Mouse (Mus musculus) hematopoietic stem cell, adult 5-6 weeks (primary cell): ENCODE results near the gene Lpp. TPM values are rescaled to one million over a fixed set of nuclear protein-coding genes. Genes with fewer than 3 reads are reported as not detected.

Experiments used
- ATAC-seq, 2 experiments: fragments of 125-278 bp in 1 of 2; replicated peaks in 1 of 2; 2 replicates each; pipeline ENCODE4 v1.8.0; 2016 to 2017; ENCODE audit warnings: inconsistent platforms in 2 of 2, mild to moderate bottlenecking in 2 of 2, moderate number of reproducible peaks in 2 of 2, low read depth in 1 of 2, moderate TSS enrichment in 1 of 2; ENCODE audit not compliant: low FRiP score in 2 of 2, poor library complexity in 2 of 2, severe bottlenecking in 2 of 2, insufficient read depth in 1 of 2, low TSS enrichment in 1 of 2
- total RNA-seq: library from RNA; stranded (forward); fragments of 172-1452, 232-1000 nt; gene quantifications from 2 replicates; pipeline ENCODE4 v1.2.3, GENCODE M21; 2017

Lpp gene
- 10.6 and 12.2 TPM in 2 replicates for total RNA-seq

- ATAC-seq = peak; percentile 57 to 68
Observed at GRCm38 (mm10) chr16:24392651-24393555, at the start of gene Lpp. TSS of gene Lpp (plus strand) at chr16:24393507.

DNA sequence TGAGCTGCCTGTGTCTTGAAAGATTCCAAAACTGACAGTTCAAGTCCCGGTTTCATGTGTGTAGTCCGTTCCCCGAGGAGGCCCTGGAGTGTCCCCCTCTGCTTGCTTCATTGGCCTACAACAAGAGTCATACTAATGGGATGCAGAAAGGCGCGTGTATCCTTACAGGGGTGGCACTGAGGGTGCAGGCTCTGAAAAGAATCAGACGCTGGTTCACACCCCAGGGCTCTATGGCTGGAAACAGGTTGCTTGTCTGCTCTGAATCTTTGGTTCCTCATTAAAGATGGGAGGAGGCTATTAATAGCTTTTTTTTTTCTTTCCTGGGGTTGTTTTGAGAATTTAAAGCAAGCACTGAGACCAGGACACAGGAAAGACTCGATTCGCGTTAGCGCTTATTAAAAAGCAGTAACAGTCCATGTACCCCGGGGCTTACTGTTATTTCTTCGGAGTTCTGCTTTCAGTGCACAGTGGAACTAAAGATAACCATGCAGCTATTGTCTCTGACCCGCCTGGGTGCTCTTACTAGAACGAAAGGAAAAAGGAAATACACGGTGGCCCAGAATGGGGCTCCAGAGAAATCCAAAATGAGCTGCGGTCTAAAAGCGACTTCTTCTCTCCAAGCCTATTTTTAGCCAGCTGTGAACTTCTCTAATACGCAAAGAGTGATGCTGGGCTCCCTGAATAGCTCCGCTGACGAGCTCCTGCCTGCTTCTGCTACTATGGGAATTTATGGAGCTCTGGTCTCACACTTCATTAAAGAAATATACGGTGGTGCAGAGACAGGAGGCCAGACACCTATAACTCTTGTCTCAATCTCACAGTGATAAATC is 45.5 kb upstream of the Lpp start:
- peak; percentile 64 to 76 for ATAC-seq

GRCm38 (mm10) chr16:24350306-24350705 is 43.0 kb upstream of the Lpp start:
- no peak for ATAC-seq

- no peak for ATAC-seq
Observed at GRCm38 (mm10) chr16:24350751-24351150, 42.6 kb upstream of the Lpp start.

DNA sequence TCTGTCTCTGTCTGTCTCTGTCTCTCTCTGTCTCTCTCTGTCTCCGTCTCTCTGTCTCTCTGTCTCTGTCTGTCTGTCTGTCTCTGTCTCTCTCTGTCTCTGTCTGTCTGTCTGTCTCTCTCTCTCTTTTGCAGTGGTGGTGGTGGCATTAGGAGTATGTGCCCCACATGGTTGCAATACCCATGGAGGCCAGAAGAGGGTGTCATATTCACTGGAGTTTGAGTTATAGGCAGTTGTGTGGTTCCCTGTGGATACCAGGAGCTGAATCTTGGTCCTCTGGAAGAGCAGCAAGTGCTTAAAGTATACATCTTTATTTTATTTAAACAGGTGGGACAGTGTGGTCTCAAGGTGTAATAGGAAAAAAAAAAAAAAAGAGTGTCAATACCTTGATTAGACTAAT is 41.5 kb upstream of the Lpp start:
- no peak for ATAC-seq

- no peak for ATAC-seq
Observed at GRCm38 (mm10) chr16:24353816-24354215, 39.5 kb upstream of the Lpp start.

DNA sequence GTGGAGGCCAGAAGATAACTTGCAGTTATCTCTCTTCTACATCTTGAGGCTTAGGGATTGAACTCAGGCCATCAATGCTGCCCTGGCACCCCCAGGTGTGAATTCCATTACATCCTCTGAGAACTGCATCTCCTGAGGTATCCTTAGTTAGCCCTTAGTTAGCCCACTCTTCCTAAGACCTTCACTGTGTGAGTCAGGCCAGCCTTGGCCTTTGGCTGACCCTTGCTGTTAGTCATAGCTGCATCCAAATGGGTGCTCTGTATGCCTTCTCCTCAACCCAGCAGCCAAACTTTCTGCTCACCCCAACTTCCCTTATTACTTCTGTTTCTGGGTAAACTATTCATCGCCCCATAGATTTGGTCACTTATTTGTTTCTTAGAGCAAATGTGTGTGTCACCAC is 31.6 kb upstream of the Lpp start:
- no peak for ATAC-seq

DNA sequence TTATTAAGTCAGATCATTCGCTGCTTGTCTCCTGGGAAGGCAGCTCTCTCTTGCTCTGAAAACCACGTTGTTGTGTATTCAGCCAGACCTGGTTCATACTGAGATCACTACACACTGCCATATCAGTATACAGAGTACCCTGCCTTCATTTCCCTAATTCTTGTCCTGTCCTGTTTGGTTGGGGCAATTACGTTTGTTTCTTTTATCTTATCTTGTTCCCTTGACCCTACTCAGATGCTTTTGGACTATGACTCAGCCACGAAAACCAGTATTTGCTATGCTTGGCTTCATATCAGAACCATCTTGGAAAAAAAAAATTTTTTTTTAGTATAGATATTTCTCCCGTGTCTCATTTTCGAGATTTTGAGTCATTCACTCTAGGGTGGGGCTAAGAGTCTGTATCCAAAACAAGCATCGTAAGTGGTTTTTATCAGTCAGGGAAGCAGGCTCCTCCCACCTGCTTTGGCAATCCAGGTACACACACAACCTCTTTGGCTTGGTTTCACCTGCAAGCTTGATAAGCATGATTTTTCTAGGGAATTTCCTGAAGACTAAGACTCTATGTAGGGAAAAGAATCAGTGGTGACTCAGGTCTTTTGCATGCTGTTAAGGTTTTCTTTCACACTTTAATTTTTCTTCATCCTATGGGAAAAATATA is 29.1 kb upstream of the Lpp start:
- no peak for ATAC-seq

GRCm38 (mm10) chr16:24365900-24366299 is 27.4 kb upstream of the Lpp start:
- no peak for ATAC-seq

- ATAC-seq = no peak
Observed at GRCm38 (mm10) chr16:24367071-24367470, 26.2 kb upstream of the Lpp start.

GRCm38 (mm10) chr16:24367506-24367905 is 25.8 kb upstream of the Lpp start:
- ATAC-seq = no peak

GRCm38 (mm10) chr16:24376478-24376877 is 16.8 kb upstream of the Lpp start:
- no peak for ATAC-seq

DNA sequence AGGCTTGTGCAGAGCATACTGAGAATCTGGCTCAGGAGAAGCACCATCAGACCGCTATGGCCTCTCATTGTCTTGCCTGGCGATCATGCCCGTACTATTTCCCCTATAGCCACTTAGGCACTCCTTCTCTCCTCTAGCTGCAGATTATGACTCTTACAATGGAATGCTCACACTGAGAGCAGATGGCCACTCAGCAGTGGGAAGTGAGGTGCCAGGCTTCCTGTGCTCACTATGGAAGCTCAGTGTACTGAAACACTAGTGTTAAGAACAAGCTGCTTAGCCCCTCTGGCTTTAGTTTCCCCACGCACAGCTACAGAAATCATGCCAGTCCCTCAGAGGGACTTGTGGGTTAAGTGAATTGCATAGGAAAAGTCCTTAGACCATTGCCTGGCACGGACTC is 2.7 kb upstream of the Lpp start:
- ATAC-seq = no peak

DNA sequence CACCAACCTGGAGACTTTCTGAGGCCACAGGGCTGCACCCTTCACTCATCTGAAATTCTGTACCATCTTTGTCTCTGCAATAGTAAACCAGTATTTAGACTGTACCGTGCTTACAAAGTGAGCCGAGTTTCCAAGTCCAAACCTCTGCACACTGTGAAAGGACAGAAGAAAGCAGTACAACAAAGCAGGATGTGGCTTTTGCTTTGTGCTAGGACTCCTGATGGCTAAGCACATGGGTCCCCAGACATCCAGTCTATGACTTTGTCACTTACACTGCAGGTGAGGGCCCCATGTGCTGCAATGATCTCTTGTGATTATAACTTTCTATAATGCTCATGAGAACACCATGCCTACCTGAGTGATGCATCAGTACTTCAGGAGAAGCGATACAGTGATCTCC is 2.2 kb upstream of the Lpp start:
- ATAC-seq = no peak

DNA sequence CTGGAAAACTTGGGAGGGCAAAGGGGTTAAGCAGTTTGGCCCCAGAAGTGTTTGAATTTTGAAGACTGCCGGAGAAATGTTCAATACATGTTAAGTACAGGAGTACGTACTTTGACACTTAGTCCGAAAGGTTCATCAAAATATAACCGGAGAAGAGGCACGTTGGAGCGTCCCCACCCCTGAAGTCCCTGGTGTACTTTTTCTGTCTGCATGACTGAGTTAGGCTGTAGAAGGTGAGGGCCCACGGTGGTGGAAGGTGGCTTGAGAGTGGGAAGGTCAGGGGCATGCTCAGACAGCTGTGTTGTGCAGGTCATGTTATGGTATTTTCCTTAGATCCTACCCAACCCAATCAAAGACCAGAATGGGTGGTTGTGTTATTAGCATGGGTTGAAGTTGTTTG is 1.4 kb upstream of the Lpp start:
- no peak for ATAC-seq

GRCm38 (mm10) chr16:24393556-24394210 is 376 bp downstream of the Lpp start:
- peak in 1 of 2 experiments; percentile 43; a peak in 1 of 4 replicates for ATAC-seq

DNA sequence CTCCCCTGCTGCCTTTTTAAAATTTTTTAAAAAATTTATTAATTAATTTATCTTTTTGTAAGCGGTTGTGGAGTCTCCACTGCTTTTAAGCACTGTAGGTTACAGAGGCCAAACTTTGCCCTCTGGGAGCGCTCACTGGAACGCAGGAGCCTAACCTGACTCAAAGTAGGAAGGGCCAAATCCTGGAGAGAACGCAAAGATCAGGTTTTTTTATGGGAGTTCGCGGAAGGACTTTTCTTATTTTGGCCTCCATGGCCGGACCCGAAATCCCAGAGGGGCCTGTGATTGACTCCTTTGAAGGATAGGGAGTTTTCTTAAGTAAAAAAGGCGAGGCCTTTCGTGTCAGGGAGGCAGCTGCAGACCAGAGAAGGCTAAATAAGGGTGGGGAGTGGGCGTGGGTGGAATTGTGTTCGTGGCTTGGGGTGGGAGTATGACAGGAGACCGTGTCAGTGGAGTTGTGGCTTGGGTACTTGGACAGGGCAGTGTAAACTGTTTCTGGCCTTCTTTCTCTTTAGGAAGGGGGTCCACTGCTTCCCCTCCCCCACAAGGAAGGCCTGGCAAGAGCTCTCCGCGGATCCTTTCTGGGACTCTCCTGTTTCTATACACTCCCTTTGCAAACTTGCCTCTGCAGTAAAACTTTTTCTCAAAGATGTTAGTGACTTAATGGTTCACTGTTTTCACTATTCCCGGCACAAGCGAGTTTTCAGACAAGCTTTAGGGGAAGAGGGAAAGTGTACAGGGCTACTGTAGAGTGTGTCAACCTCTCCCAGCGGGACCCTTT is 1.1 kb downstream of the Lpp start:
- ATAC-seq = no peak
